Mouse (Mus musculus) cerebellum, postnatal 10 days (tissue): Measurements from ENCODE around the gene Cfap58.

ENCODE experiments used
- DNase-seq, 2 experiments: peaks; one replicate each; pipeline ENCODE4 v3.0.0; 2021; ENCODE audit warnings: mixed read lengths in 2 of 2

Gene Cfap58

DNA sequence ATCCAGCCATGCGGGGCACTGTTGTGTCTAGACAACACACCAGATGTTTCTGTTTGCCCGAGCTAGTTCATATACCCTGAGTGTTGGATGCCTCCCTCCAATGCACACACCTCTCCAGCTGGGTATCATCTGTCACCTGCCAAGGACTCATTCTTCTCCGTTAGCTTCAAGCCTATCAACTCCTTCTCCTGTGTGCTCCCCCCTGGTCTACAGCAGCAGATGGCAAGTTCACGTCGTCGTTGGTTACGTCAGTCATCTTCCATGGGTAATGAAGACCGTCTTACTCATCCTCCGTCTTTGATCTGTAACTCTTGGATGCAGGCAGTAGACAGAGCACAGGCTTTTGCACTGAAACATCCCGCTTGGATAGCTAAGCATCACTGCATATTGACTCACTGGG, 42.8 kb downstream of the Cfap58 start:
- no peak for DNase-seq

DNA sequence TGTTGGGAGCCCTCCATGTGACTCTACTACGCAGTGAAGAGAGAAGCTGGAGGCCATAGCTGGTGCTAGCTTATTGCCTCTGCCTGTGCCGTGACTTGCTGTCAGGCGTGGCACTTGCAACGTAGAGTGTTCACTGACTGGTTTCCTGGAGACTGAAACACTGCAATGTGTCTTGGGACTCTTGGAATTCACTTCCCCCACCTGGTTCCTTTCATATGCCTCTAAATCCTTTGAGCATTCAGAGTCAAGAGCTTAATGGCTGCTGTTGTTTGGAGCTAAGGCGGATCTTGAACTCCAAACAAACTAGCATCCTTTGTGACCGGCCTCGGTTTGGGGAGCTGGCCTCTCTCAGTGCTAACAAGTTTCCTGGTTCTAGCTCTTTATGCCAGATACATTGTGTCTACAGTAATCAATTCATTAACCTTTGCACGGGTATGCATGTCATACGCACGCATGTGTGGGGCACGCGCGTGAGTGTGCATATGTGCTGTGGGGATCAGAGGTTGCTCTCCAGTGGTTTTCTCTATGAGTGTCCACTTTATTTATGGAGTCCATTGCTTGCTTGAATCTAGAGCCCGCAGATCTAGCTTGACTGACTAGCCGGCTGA, 48.2 kb downstream of the Cfap58 start:
- no peak for DNase-seq

DNA sequence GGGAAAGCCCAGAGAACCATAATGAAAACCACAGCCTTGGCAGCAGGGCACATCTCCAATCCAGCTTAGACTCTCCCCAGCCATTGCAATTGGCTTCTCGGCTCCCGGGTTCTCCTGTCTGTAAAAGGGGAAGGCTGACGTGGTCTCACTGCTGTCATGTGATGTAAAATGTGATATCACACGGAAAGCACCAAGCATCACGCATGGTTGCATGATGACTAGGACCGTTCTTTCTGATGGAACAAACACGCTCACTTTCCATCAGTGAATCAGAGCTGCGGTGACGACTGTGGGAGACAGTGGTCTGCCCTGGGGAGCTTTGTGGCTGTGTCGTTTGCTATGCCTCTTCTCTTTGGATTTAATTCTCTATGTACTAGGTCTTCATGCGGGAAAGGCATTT, 50.5 kb downstream of the Cfap58 start:
- DNase-seq, result no peak

DNA sequence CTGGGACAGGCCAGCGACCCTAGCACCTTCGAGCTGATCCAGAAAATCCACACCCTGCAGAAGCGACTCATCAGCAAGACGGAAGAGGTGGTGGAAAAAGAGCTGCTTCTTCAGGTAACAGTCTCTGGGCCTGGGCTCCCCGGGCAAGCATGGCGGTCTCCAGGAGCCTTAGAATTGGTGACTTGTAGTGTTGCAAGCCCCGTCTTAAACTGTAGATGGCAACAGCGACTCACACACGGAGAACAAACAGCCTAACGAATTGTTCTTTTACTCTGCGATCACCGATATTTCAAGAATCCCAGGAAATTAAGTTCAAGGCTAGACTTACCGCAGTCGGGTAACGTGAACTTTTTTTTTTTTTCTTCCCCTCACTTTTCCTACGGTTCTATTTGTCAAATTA, 51.0 kb downstream of the Cfap58 start:
- peak; percentile 54 to 59 for DNase-seq

DNA sequence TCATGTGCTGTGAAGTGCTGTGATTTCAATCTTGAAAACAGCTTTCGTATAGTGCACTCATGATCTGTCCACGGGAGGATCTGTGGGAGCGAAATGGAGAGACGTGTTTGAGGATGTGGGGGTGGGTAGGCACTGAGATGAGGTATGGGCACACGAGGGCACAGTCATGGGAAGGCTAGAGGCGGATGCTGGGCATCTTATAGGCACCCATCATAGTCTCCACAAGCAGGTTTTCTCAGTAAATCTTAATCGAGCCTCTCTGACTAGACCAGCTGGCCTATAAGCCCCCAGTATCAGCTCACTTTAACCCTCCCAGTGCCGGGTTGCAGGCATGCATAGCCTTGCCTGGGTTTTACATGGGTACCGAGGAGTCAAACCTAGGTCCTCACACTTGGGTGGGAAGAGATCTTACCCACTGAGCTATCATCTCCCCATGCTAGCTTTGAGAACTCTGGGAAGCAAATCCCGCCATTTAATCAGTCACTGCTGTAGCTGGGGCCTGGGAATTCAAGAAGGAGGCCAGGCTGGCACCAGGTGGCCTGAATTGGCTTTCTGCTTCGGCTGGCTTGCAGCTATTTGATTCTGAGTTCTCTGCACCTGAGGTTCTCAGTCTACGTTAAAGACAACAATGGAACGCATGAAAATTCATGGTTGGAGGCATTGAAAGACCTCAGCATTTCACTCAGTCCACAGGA, 51.6 kb downstream of the Cfap58 start:
- DNase-seq, result peak; percentile 39 to 47

DNA sequence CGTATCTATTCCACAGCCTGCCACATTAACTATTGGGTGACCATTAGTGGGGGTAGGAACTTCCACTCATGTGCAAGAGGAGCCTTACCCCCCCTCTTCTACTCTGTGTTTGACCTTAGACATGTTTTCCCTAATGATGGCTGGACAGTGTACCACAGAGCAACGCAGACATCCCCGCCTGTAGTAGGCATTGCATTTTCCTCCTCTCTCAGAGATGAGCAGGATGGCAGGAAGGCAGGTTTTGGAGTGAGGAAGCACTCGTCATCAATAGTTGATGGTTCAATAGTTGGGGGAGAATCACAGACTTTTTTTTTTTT, 52.1 kb downstream of the Cfap58 start:
- DNase-seq, result no peak

DNA sequence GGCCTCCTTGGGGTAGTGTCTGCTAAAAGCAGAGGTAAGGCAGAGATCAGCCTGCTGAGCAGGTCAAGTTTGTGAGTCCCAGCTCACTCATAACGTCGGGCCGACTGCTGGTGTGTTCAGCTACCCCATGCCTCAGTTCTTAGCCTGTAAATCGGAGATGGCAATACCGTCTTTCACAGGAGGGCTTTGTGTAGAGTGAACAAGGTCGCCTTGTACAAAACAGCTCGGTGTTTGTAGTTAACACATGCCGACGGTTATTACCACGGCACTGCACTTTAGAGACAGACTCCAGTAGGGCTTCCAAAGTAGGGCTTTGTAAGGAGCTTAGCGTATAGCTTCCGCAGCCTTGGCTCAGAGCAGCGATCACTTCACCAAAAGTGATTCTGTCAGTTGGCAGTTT, 63.8 kb downstream of the Cfap58 start:
- no peak for DNase-seq

DNA sequence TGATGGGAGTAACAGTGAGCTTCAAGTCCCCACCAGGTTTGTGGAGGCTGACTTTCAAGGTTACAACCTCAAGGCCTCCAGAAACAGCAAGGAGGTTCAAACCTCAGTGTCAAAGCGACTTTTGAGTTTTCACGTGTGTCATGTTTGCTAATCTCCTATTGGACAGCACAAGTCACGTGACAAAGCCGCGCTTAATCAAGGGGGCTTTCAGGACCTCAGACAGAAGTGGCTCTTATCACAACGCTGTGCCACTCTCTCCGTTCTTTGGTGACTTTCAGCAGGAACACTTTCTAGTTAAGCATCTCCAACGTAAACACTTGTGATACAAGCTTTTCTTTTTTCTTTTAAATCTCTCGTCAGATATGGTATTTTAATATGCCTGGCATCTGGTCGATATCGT, 64.3 kb downstream of the Cfap58 start:
- no peak for DNase-seq

DNA sequence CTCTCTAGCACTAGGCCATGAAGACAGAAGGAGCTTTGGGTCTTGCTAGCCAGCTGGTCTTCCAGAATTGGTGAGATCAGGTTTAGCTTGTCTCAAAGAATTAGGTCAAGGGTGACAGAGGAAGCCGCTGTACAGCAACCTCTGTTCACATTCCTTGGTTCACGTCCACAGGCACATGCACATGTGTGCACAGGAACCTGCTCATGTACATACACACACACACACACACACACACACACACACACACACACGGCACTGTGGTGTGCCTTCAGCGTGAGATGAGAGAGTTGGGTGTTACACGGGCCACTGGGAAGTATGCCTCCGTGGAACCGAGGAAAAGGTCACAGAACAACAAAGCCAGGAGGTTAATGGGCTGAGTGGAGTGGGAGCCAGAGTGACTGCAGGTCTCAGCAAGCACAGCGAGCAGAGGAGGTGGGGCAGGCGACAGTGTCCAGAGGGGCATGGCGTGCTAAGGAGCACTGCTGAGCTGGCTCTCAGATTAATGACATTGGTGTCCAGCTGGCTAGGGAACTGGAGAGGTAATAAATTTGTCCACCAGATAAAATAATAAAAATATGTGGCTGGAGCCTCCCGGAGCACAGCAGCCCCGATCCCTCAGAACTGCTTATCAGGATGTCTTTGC, 71.4 kb downstream of the Cfap58 start:
- no peak for DNase-seq

DNA sequence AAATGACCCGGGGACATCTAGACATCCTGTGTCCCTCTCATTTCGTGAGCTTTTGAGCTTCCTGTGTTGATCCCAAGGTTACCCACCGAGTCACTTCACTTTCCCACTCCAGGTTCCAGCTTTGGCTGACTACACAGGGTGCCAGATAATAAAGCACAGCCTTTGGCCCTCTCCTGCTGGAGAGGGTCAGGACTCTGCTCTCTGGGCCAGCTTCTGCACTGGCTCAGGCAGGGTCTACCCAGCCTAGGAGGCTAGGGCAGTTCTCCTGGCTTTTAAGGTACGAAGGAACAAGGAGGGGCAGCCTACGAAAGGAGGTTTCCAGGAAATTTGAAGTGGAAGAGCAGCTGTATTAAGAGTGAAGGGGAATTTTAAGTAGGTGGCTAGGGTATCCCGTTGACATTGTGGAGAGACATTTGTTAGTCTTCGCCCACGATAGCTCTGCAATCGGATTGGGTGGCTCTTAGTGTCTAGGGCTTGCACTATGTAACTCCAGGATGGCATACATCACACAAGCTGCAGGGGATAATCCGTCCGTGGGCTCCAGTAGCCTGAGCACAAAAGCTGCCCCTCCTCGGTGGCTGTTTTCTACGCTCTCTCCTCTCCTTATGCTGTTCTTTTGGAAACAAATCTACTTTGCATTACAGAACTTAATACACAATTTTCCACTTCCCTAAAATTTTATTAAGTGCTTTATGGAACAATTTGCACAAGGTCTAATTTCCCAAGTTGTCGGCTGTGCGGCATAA, 72.3 kb downstream of the Cfap58 start:
- DNase-seq, result no peak

DNA sequence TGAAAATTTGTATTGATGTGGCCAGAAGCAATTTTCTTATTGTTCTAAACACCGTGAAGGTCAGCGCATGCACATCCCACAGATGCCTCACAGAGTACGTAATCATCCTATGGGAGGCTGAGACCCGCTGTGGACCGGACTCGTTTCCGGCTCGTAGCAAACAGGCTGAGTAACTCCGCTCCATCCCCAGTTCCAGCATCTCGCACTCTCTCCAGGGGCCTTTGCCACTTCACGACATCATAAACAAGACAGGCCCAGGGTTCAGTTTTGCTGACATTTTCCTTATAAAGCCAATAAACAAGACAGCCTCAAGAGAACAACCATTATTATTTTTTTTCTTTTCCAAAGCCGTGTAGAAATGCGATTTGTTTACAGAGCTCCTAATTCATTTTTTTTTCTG, 82.6 kb downstream of the Cfap58 start:
- no peak for DNase-seq

DNA sequence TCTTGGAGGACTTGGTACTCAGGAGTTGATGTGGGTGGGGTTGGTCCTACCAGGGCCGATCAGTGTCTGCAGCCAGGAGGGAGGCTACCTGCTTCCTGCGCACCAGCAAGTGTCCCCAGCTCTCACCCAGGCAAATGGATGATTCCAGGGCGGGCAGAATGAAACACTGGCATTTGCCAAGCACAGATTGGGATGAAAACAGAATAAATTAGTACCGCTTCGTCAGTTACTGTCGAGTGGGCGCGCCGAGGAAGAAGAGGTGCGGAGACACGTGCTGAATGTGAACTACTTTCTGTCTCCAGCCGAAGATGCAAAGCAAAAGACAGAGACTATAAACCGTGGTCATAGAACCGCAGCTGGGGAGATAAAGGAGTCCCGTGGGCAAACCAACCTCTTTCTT, 84.0 kb downstream of the Cfap58 start:
- DNase-seq, result peak; percentile 11 to 14

DNA sequence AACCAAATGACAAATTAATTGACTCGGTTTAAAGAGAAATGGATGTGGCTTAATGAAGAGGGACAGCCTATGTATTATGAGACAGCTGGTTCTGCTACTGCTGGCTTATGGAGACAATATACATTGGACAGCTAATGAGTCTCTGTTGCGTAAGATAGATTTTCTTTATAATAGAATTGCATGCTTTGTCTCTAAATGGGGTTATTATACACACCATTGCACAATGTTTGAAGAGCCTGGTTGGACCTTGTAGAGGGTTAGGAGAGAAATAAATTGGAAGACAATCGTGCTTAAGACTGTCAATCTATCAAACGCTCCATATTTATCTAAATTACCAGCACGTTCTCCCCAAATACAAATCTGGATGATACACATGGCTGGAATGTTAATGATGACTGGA, 85.3 kb downstream of the Cfap58 start:
- DNase-seq, result no peak

DNA sequence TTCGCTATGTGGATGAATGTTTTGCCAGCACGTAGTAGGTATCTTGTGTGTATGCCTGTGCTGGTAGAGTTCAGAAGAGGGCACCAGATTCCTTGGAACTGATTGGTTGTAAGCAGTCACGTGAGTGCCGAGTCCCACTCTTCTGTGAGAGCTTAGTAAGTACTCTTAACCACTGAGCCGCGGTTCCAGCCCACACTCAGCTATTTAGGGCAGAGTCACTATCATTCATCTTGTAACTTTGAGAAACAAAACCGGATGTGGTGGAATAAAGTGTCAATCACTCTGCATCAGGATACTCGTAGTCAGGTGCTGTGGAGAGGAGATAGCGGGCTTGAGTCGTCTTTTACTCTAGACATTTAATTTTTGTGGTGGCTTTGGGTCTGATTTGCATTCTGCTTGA, 86.3 kb downstream of the Cfap58 start:
- DNase-seq, result no peak

DNA sequence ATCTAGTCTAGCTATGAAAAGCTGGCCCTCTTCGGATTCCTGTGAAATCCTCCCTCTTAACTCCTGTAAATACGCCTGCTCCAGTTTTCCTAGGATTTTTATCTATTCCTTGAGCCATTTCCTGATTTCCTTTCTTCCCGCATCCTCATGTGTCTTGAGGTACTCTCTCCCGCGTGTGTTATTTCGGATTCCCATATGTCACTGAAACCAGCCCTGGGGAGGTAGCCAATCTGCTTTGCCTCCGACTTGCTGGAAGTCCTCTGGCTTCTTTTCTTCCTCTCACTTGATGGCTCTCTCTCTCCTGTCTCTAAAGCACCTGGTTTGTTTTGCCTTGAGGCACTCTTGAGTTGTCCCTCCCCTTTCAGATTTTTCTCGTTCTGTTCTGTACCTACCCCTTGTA, 87.9 kb downstream of the Cfap58 start:
- no peak for DNase-seq

DNA sequence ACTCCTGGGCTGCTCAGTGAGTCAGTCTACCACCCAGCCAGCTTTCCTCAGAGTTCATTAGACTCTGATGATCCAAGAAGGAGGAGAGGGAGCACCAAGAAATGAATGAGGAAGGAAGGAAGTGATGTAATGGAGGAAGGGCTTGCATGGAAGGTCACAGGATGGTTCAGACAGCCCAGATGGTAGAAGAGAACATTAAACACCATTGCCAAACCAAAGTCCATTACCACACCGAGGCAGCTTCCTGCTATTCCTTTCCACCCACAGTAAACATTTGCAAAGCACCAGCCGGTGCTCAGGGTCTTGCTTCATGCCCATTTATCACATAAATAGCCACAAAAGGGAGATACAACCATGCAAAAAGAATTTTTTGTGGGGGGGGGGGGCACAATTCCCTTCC, 89.4 kb downstream of the Cfap58 start:
- DNase-seq, result no peak

DNA sequence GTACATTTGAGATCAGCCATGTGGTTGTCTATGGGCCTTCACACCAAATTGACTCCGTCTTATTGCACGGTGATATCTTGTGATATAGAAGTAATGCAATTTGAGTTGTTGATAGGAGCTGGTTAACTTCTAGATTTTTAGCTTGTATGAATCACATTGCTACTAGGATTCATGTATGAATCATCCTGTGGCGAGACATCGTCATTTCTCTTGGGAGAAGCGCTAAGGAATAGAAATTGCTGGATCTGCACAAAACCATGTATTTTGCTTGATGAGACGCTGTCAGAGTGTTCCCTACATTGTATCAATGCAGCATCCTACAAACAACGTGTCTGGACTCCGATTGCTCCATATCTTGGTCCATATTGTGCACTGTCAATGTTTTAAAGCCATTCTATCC, 102.1 kb downstream of the Cfap58 start:
- no peak for DNase-seq

DNA sequence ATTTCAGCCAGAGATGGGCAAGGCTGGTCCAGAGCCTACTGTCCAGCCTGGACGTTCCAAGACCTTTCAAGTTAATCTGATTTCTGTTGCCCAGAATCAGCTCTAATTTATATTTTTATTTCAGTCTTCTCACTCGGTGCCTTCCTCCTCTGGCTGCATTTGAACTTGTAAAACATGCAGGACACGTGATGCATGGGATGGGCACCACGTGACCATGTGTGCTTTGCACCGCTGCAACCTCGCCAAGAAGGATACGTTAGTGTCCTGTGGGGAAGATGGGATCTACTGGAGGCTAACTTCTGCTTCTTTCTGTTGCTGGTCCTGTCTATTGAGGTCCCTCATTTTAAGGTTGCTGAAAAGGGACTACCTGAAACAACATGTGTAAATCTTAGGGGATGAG, 109.8 kb downstream of the Cfap58 start:
- no peak for DNase-seq

DNA sequence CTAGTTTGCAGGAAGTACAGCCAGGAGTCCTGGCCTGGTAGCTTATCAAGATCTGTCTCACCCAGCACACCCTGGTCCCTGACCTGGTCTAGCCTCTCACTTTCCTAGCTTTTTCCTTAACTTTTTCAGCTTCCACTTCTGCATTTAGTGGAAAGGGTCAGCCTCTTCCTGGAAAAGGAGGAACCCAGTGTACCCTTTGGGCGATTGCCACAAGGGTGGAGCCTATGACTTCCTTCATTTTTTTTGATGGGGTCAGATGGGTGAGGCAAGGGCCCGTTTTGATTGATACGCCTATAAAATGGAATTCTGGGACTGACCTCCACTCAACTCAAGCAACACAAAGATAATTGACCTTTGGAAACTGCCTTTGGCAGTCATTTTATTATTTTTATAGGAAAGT, 111.9 kb downstream of the Cfap58 start:
- no peak for DNase-seq

DNA sequence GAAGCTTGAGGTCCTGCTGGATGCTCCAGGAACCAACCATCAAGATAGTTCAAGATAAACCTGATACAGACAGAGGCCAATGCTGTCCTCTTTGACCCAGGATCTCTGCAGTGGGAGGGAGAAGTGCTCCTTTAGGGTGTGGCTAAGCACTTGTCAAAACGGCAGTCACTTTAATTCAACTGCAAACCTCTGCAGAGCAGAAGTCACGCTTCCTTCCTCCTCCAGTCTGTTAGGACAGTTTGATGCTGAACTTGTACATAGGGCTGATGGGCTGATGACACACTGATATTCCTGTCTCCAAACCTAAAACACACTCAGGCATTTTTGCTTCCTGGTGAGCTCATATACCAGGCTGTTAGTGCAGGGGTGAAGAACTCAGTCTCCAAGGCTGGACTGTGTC, 125.8 kb downstream of the Cfap58 start:
- no peak for DNase-seq

DNA sequence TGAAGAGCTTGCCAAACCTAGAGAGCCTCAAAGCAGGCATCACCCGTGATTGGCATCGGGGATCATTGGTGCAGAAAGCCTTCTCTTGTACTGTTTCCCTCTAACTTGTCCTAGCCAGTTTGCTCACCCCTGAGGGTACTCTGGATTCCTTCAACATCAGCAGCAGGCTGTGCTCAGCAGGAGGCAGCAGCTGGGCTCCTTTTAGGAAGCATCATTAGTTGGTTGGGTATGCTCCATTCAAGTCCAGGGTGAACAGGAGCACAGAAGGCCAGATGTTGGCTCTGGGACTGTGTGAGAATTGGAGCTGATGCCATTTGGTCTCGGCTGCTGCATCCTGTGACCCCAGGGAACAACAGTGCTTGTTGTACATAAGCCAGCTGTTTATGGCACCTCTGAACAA, 142.2 kb downstream of the Cfap58 start:
- peak in 1 of 2 experiments; percentile 5 for DNase-seq

DNA sequence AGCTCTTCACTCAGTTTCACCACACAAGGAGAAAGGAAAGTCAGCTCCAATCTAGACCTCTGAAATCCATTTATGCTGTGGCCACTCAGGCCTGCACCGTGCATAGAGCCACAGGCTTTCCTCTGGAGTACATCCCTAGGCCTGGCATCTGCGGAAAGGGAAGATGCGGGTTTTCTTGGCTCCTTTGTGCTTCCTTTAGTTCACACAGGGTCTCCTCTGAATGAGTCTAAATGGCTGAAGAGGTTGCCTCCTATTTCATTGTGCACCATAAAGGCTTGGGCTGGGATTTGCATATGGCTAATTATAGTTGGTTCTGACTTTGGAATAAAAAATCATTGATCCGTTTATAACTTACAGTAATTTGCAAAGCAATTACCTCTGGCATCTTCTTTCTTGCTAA, 144.0 kb downstream of the Cfap58 start:
- no peak for DNase-seq
